Mouse (Mus musculus) MEL (cell line): ENCODE data around the gene Psmb11. TPM values are rescaled to one million over a fixed set of nuclear protein-coding genes. Genes with fewer than 3 reads are reported as not detected.

Experiments
- DNase-seq: peaks from one replicate; pipeline ENCODE4 v3.0.0; 2011; ENCODE audit warnings: low read depth, low spot score
- H3K27ac ChIP-seq: 2 replicates; pipeline ENCODE4 v1.5.1; 2012; ENCODE audit warnings: low read depth, mild to moderate bottlenecking, control low read depth, low read length, moderate library complexity; ENCODE audit not compliant: control insufficient read depth
- H3K27me3 ChIP-seq, 2 experiments: fragments of 150-350 bp in 1 of 2; sonication (generic) in 1 of 2; 2 replicates each; pipeline ENCODE4 v1.6.1; 2012; ENCODE audit warnings: low read length in 2 of 2, mild to moderate bottlenecking in 2 of 2, improper control_type of control experiment in 1 of 2, moderate library complexity in 1 of 2; ENCODE audit not compliant: insufficient read depth in 2 of 2, control insufficient read depth in 1 of 2
- H3K36me3 ChIP-seq, 2 experiments: 2 replicates each; pipeline ENCODE4 v1.6.1; 2012 to 2014; ENCODE audit warnings: low read length in 2 of 2, improper control_type of control experiment in 1 of 2, inconsistent platforms in 1 of 2, mild to moderate bottlenecking in 1 of 2; ENCODE audit not compliant: insufficient read depth in 2 of 2, control insufficient read depth in 1 of 2
- H3K4me1 ChIP-seq, 2 experiments: fragments of 150-350 bp in 1 of 2; sonication (generic) in 1 of 2; 2 replicates each; pipeline ENCODE4 v1.6.1; 2012; ENCODE audit warnings: low read length in 2 of 2, improper control_type of control experiment in 1 of 2, mild to moderate bottlenecking in 1 of 2; ENCODE audit not compliant: insufficient read depth in 2 of 2, control insufficient read depth in 1 of 2
- H3K4me3 ChIP-seq, 2 experiments: fragments of 150-350 bp in 1 of 2; sonication (generic) in 1 of 2; 2 replicates each; pipeline ENCODE4 v1.5.1; 2012; ENCODE audit warnings: low read depth in 2 of 2, low read length in 2 of 2, mild to moderate bottlenecking in 2 of 2, moderate library complexity in 2 of 2, control low read depth in 1 of 2, improper control_type of control experiment in 1 of 2; ENCODE audit not compliant: control insufficient read depth in 1 of 2, insufficient read depth in 1 of 2
- H3K79me2 ChIP-seq: 2 replicates; pipeline ENCODE4 v1.6.1; 2012; ENCODE audit warnings: mild to moderate bottlenecking, low read length, moderate library complexity; ENCODE audit not compliant: control insufficient read depth, poor library complexity, insufficient read depth
- H3K9ac ChIP-seq: 2 replicates; pipeline ENCODE4 v1.6.1; 2012; ENCODE audit warnings: low read depth, mild to moderate bottlenecking, control low read depth, low read length, moderate library complexity; ENCODE audit not compliant: control insufficient read depth, poor library complexity, severe bottlenecking
- H3K9me3 ChIP-seq: fragments of 150-350 bp; sonication (generic); replicated peaks from 2 replicates; pipeline ENCODE4 v1.6.1; 2012; ENCODE audit warnings: mild to moderate bottlenecking, low read length, improper control_type of control experiment, moderate library complexity; ENCODE audit not compliant: insufficient read depth
- E2F4 ChIP-seq: IDR thresholded peaks from 2 replicates; pipeline ENCODE4 v1.6.1; 2011; ENCODE audit warnings: low read depth, low read length, improper control_type of control experiment, borderline replicate concordance
- EP300 ChIP-seq, 2 experiments: IDR thresholded peaks; 2 replicates each; pipeline ENCODE4 v1.6.1; 2011; ENCODE audit warnings: improper control_type of control experiment in 2 of 2, low read length in 2 of 2, low read depth in 1 of 2, mild to moderate bottlenecking in 1 of 2
- ETS1 ChIP-seq: IDR thresholded peaks from 2 replicates; pipeline ENCODE4 v1.6.1; 2012; ENCODE audit warnings: low read depth, mild to moderate bottlenecking, inconsistent platforms, low read length, improper control_type of control experiment, moderate library complexity
- GABPA ChIP-seq: IDR thresholded peaks from 2 replicates; pipeline ENCODE4 v1.6.1; 2012; ENCODE audit warnings: low read depth, mild to moderate bottlenecking, inconsistent platforms, low read length, improper control_type of control experiment, moderate library complexity
- HCFC1 ChIP-seq: IDR thresholded peaks from 2 replicates; pipeline ENCODE4 v1.6.1; 2012; ENCODE audit warnings: low read depth, mild to moderate bottlenecking, inconsistent platforms, low read length, improper control_type of control experiment, moderate library complexity
- MAFK ChIP-seq: IDR thresholded peaks from 2 replicates; pipeline ENCODE4 v1.6.1; 2011; ENCODE audit warnings: low read depth, mild to moderate bottlenecking, low read length, improper control_type of control experiment, borderline replicate concordance
- MAZ ChIP-seq: IDR thresholded peaks from 2 replicates; pipeline ENCODE4 v1.6.1; 2012; ENCODE audit warnings: low read depth, mild to moderate bottlenecking, inconsistent platforms, low read length, improper control_type of control experiment
- MEF2A ChIP-seq: IDR thresholded peaks from 2 replicates; pipeline ENCODE4 v1.6.1; 2014; ENCODE audit warnings: low read depth, mild to moderate bottlenecking, inconsistent platforms, low read length, improper control_type of control experiment; ENCODE audit not compliant: poor library complexity, insufficient replicate concordance, severe bottlenecking; ENCODE audit errors: extremely low read depth
- MXI1 ChIP-seq: IDR thresholded peaks from 2 replicates; pipeline ENCODE4 v1.6.1; 2011; ENCODE audit warnings: mild to moderate bottlenecking, low read depth, low read length, improper control_type of control experiment
- MYB ChIP-seq: IDR thresholded peaks from 2 replicates; pipeline ENCODE4 v1.6.1; 2011; ENCODE audit warnings: mild to moderate bottlenecking, low read depth, low read length, improper control_type of control experiment
- MYC ChIP-seq: IDR thresholded peaks from 2 replicates; pipeline ENCODE4 v1.6.1; 2011; ENCODE audit warnings: low read depth, mild to moderate bottlenecking, low read length, improper control_type of control experiment, moderate library complexity
- POLR2A ChIP-seq, 2 experiments: IDR thresholded peaks; 2 replicates each; pipeline ENCODE4 v1.6.1; 2011 to 2012; ENCODE audit warnings: low read length in 2 of 2, mild to moderate bottlenecking in 2 of 2, control low read depth in 1 of 2, improper control_type of control experiment in 1 of 2, low read depth in 1 of 2, moderate library complexity in 1 of 2; ENCODE audit not compliant: control insufficient read depth in 1 of 2, insufficient read depth in 1 of 2, poor library complexity in 1 of 2
- RCOR1 ChIP-seq: IDR thresholded peaks from 2 replicates; pipeline ENCODE4 v1.6.1; 2012; ENCODE audit warnings: low read depth, mild to moderate bottlenecking, inconsistent platforms, low read length, improper control_type of control experiment
- SIN3A ChIP-seq: IDR thresholded peaks from 2 replicates; pipeline ENCODE4 v1.6.1; 2012; ENCODE audit warnings: low read length, improper control_type of control experiment, inconsistent platforms
- TAL1 ChIP-seq: IDR thresholded peaks from 2 replicates; pipeline ENCODE4 v1.6.1; 2012; ENCODE audit warnings: mild to moderate bottlenecking, inconsistent platforms, low read length, moderate library complexity, mixed read lengths
- TBP ChIP-seq: IDR thresholded peaks from 2 replicates; pipeline ENCODE4 v1.8.0; 2011; ENCODE audit warnings: low read depth, low read length, improper control_type of control experiment
- TCF12 ChIP-seq: IDR thresholded peaks from 2 replicates; pipeline ENCODE4 v1.6.1; 2014; ENCODE audit warnings: low read depth, mild to moderate bottlenecking, inconsistent platforms, low read length, improper control_type of control experiment, moderate library complexity
- UBTF ChIP-seq: IDR thresholded peaks from 2 replicates; pipeline ENCODE4 v1.6.1; 2012; ENCODE audit warnings: low read depth, mild to moderate bottlenecking, inconsistent platforms, low read length, improper control_type of control experiment, moderate library complexity, borderline replicate concordance; ENCODE audit not compliant: insufficient read depth
- USF1 ChIP-seq: IDR thresholded peaks from 2 replicates; pipeline ENCODE4 v1.6.1; 2014; ENCODE audit warnings: low read depth, mild to moderate bottlenecking, inconsistent platforms, low read length, improper control_type of control experiment, moderate library complexity
- USF2 ChIP-seq, 2 experiments: IDR thresholded peaks; 2 replicates each; pipeline ENCODE4 v1.6.1; 2011 to 2012; ENCODE audit warnings: improper control_type of control experiment in 2 of 2, low read length in 2 of 2, borderline replicate concordance in 1 of 2, inconsistent platforms in 1 of 2, low read depth in 1 of 2, mild to moderate bottlenecking in 1 of 2; ENCODE audit not compliant: insufficient read depth in 1 of 2
- ZC3H11A ChIP-seq: IDR thresholded peaks from 2 replicates; pipeline ENCODE4 v1.6.1; 2012; ENCODE audit warnings: low read depth, mild to moderate bottlenecking, inconsistent platforms, low read length, improper control_type of control experiment
- polyA plus RNA-seq, 2 experiments: library from polyadenylated mRNA; stranded (reverse) in 1 of 2; unstranded in 1 of 2; fragments of >175 nt in 1 of 2; fragments of >200 nt in 1 of 2; gene quantifications; 2 replicates each; pipeline versions ENCODE4 v1.2.1 to v1.2.4; 2012; ENCODE audit warnings: low replicate concordance in 2 of 2, low read depth in 1 of 2; ENCODE audit not compliant: insufficient read length in 2 of 2, insufficient read depth in 1 of 2, missing spikeins in 1 of 2
- total RNA-seq: library from RNA; depleted of rRNA; stranded (reverse); fragments of 300-350 nt; gene quantifications from 2 replicates; pipeline ENCODE4 v1.2.3, GENCODE M21; 2012

The Psmb11 gene
- total and polyA plus RNA-seq, 3 experiments, result 0.06 TPM; not detected in 2

DNA sequence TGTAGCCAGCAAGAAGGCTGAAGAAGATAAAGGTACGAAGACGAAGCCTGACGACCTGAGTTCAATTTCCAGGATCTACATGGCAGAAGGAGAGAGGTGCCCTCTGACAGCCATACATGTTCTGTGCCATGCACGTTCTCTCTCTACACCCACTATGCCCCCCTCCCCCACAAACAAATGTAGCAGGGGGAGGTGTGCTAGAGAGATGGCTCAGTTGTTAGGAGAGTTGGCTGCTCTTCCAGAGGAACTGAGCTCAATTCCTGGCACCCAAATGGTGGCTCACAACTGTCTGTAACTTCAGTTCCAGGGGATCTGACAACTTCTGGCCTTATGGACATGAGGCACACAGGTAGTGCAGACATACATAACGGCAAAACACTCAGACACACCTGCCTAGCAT, 55.1 kb downstream of the Psmb11 start:
- no peak for TF ChIP-seq GABPA
- no peak for TF ChIP-seq USF1
- no peak for TF ChIP-seq RCOR1
- no peak for TF ChIP-seq UBTF
- no peak for TF ChIP-seq MYC
- no peak for TF ChIP-seq TCF12
- no peak for TF ChIP-seq TAL1
- TF ChIP-seq HCFC1, result no peak
- no peak for TF ChIP-seq MEF2A
- no peak for TF ChIP-seq ETS1
- TF ChIP-seq E2F4, result no peak
- no peak for TF ChIP-seq POLR2A (IDR thresholded peaks at IDR 0.05; ENCODE audit: control insufficient read depth in 1 of 2, insufficient read depth in 1 of 2, low read depth in 1 of 2, low read length in 2 of 2, poor library complexity in 1 of 2)
- no peak for TF ChIP-seq MYB
- TF ChIP-seq USF2 (IDR thresholded peaks at IDR 0.05; ENCODE audit: borderline replicate concordance in 1 of 2, insufficient read depth in 1 of 2, low read depth in 1 of 2, low read length in 2 of 2), result no peak
- no peak for TF ChIP-seq MAZ
- TF ChIP-seq, all 39 proteins: peak for 0
- Histone ChIP-seq H3K79me2 (0 out of 2 replicates have a peak, but pooled peaks cover 1% of the 10 kb centered on the region), H3K27ac (no peak overlapping the region), H3K36me3 (peaks cover 0 to 23% of the 10 kb centered on the region in 2 experiments; a peak in 2 of 4 replicates), H3K9ac (no peak overlapping the region), H3K4me3 (no peak overlapping the region), H3K4me1 (no peaks in the 10 kb centered on the region), H3K9me3 (no peaks in the 10 kb centered on the region), H3K27me3 (no peaks in the 10 kb centered on the region)
- DNase-seq, result no peak

- H3K36me3 ChIP-seq, result peaks cover 12 to 20% of the 10 kb centered on the region in 2 experiments
- TF ChIP-seq SIN3A (no peak), TBP (no peak), MYC (no peak), HCFC1 (no peak), UBTF (no peak), MEF2A (no peak), ETS1 (no peak), MAFK (no peak), MXI1 (no peak), EP300 (IDR thresholded peaks at IDR 0.05; ENCODE audit: low read depth in 1 of 2, low read length in 2 of 2) (no peak), TAL1 (no peak), ZC3H11A (no peak)
- no peak for DNase-seq
- H3K9me3 ChIP-seq, result no peaks in the 10 kb centered on the region
- no peak overlapping the region for H3K4me3 ChIP-seq
- no peak overlapping the region for H3K27ac ChIP-seq
- H3K27me3 ChIP-seq, result no peaks in the 10 kb centered on the region
- peaks cover 13% of the 10 kb centered on the region for H3K79me2 ChIP-seq
- H3K9ac ChIP-seq, result no peak overlapping the region
- H3K4me1 ChIP-seq, result no peaks in the 10 kb centered on the region; a peak in 1 of 4 replicates
These were observed 57.5 kb downstream of the Psmb11 start for GRCm38 (mm10) chr14:54678657-54679304.
